Mouse (Mus musculus) embryonic facial prominence, embryonic 11.5 days (tissue): Measurements from ENCODE around the gene Notch4. TPM values are rescaled to one million over a fixed set of nuclear protein-coding genes. Genes with fewer than 3 reads are reported as not detected.

Source experiments
- polyA plus RNA-seq: library from polyadenylated mRNA; unstranded; fragments of >200 nt; fragmentation: Nextera tagmentation; extraction: Ambion mirVana; gene quantifications from 2 replicates; pipeline ENCODE4 v1.2.1, GENCODE M21; 2014

The Notch4 gene
- polyA plus RNA-seq, 1 experiment from 2014 or later: 4.8 TPM

Other genes starting within 250 kb of the Notch4 start
- not detected in 2 replicates for gene H2-Eb2, start 238.6 kb upstream of the Notch4 start, polyA plus RNA-seq
- 0.08 TPM in 1 of 2 replicates, not detected in the other for gene Btnl2, start 209.4 kb upstream of the Notch4 start, polyA plus RNA-seq
- not detected in 2 replicates for gene Btnl1, start 187.1 kb upstream of the Notch4 start, polyA plus RNA-seq
- 0.39 and 0.72 TPM in 2 replicates for gene BC051142, start 165.4 kb upstream of the Notch4 start, polyA plus RNA-seq
- not detected in 2 replicates for gene Btnl4, start 87.0 kb upstream of the Notch4 start, polyA plus RNA-seq
- not detected in 2 replicates for gene Btnl6, start 46.9 kb upstream of the Notch4 start, polyA plus RNA-seq
- gene Gpsm3, start 25.5 kb downstream of the Notch4 start, polyA plus RNA-seq: 5.5 and 6.0 TPM in 2 replicates
- 17.9 and 21.2 TPM in 2 replicates for gene Pbx2, start 27.0 kb downstream of the Notch4 start, polyA plus RNA-seq
- gene Ager, start 33.6 kb downstream of the Notch4 start, polyA plus RNA-seq: 0.64 and 1.2 TPM in 2 replicates
- gene Rnf5, start 39.4 kb downstream of the Notch4 start, polyA plus RNA-seq: 117 and 118 TPM in 2 replicates
- 55.3 and 59.8 TPM in 2 replicates for gene Agpat1, start 40.0 kb downstream of the Notch4 start, polyA plus RNA-seq
- gene Egfl8, start 51.7 kb downstream of the Notch4 start, polyA plus RNA-seq: 3.1 and 4.4 TPM in 2 replicates
- gene Ppt2, start 64.2 kb downstream of the Notch4 start, polyA plus RNA-seq: 19.4 and 20.0 TPM in 2 replicates
- 0.10 and 0.11 TPM in 2 replicates for gene Prrt1, start 65.3 kb downstream of the Notch4 start, polyA plus RNA-seq
- 16.2 and 16.6 TPM in 2 replicates for gene Fkbpl, start 80.5 kb downstream of the Notch4 start, polyA plus RNA-seq
- gene Atf6b, start 82.9 kb downstream of the Notch4 start, polyA plus RNA-seq: 55.8 and 58.5 TPM in 2 replicates
- not detected in 2 replicates for gene Tnxb, start 106.3 kb downstream of the Notch4 start, polyA plus RNA-seq
- not detected in 2 replicates for gene C4b, start 179.6 kb downstream of the Notch4 start, polyA plus RNA-seq
- not detected in 2 replicates for gene Cyp21a1, start 240.3 kb downstream of the Notch4 start, polyA plus RNA-seq